Mouse (Mus musculus): Measurements from ENCODE around the gene Xpo6. TPM values are rescaled to one million over a fixed set of nuclear protein-coding genes. Genes with fewer than 3 reads are reported as not detected.

Xpo6 gene
- polyA plus RNA-seq, 1 experiment from 2014 or later, result 51.2 TPM

DNA sequence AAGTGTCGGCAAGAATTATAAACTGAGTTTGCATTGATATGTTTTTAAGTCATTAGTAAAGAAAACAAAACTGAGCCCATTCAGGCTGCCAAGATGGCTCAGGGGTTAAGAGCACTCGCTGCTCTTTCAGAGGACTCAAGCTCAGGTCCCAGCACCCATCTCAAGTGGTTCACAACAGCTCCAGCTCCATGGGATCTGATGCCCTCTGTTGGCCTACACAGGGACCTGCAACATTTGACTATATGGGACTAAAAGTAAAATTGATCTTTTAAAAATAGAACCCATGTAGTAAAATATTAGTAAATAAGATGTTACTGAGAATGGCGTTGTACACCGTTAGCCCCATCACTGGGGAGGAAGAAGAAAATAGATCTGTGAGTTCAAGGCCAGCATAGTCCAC lies 130.0 kb downstream of the Xpo6 start:
- WGBS, result 96% methylated on average over 4 of the region's 4 CpGs
- Histone ChIP-seq H3K27me3 (replicated peaks) (no peaks in the 10 kb centered on the region), H3K27ac (replicated peaks) (no peak overlapping the region), H3K4me3 (replicated peaks) (no peak overlapping the region), H3K4me2 (no peak overlapping the region), H3K4me1 (peaks cover 7% of the 10 kb centered on the region; the same call in 1 of the 2 replicates), H3K9me3 (replicated peaks) (no peaks in the 10 kb centered on the region), H3K36me3 (no peaks in the 10 kb centered on the region), H3K9ac (replicated peaks) (no peak overlapping the region)
- ATAC-seq (ENCODE audit: low FRiP score), result no peak

DNA sequence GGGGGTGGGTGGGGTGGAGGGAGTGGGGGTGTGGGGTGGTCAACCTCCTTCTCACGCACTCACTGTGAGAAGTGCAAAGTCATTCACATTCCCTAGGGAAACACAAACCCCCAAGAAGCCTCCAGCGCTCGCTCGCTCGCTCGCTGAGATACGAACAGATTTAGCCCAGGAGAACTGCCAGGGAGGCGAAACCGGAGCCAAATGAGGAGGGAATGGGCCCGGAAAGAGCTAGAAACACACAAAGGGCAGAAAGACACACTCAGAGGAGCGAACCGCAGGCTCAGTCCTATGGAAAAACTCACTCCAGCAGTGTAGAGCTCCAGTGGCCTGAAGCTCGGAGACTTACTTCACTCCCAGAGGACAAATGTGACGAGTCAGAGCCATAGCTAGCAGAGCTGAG lies 133.5 kb downstream of the Xpo6 start:
- peak; percentile 68 for ATAC-seq (ENCODE audit: low FRiP score)
- Histone ChIP-seq H3K27me3 (replicated peaks) (no peaks in the 10 kb centered on the region), H3K4me3 (replicated peaks) (no peak overlapping the region), H3K27ac (replicated peaks) (peak overlapping the region; percentile 23), H3K9ac (replicated peaks) (no peak overlapping the region), H3K4me1 (peaks cover 15% of the 10 kb centered on the region), H3K4me2 (no peak overlapping the region), H3K36me3 (no peaks in the 10 kb centered on the region), H3K9me3 (replicated peaks) (no peaks in the 10 kb centered on the region)
- 41% methylated on average over 14 of the region's 14 CpGs for WGBS

DNA sequence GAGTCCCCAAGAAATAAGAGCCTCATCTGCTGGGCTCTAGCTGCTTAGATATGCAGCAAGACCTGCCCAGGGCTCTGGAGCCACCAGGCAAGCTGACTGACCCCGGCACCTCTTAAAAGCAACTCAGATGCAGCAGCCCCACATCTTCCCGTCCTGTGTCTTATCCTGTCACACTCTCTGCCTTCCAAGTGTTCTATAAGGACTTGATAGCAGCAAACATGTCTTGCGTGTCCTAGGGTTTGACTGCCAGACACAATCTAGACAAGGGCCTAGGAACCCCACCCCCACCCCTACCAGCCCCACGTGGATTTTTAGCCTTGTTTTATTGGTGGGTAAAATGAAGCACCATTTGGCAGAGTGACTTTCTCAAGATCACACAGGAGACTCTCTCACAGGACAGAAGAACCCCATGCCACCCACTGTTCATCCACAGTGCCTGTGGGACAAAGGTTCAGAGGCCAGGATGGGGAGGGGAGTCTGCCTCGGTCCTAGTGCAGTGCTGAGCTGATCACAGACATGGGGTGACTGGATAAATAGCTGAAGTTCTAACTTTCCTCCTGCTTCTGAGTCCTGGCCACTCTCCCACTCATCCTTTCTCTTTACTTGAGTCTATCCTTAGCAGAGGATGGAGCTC lies 134.9 kb downstream of the Xpo6 start:
- H3K9me3 ChIP-seq (replicated peaks), result no peaks in the 10 kb centered on the region
- no peaks in the 10 kb centered on the region for H3K36me3 ChIP-seq
- WGBS, result 74% methylated on average over 5 of the region's 5 CpGs
- ATAC-seq (ENCODE audit: low FRiP score), result no peak
- no peak overlapping the region for H3K9ac ChIP-seq (replicated peaks)
- peaks cover 17% of the 10 kb centered on the region for H3K4me1 ChIP-seq
- no peak overlapping the region for H3K4me3 ChIP-seq (replicated peaks)
- no peak overlapping the region for H3K4me2 ChIP-seq
- H3K27ac ChIP-seq (replicated peaks), result no peak overlapping the region
- H3K27me3 ChIP-seq (replicated peaks), result no peaks in the 10 kb centered on the region

DNA sequence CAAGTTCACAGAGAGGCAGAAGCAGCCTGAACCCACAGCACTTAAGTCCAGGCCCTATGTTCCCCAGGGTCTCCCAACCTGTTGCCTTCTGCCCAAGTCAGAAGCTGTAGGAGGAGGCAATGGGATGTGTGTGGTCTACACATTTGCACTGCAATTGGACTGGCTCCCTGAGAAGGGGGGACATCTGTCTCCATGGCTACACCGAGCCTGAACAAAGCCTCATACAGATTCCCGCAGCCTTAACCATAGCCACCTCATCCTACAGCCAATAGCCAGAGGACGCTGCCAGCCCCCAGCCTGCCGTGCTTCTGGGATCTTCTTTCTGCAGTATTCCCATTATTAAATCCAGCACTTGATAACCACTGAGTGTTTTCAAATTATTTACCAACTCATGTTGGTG lies 138.1 kb downstream of the Xpo6 start:
- no peak overlapping the region for H3K9ac ChIP-seq (replicated peaks)
- no peak for ATAC-seq (ENCODE audit: low FRiP score)
- H3K9me3 ChIP-seq (replicated peaks), result no peaks in the 10 kb centered on the region
- no peak overlapping the region for H3K4me2 ChIP-seq
- no peak overlapping the region for H3K4me3 ChIP-seq (replicated peaks)
- WGBS, result 10% methylated on average over 4 of the region's 4 CpGs
- no peaks in the 10 kb centered on the region for H3K36me3 ChIP-seq
- H3K27ac ChIP-seq (replicated peaks), result no peak overlapping the region
- peaks cover 29% of the 10 kb centered on the region for H3K4me1 ChIP-seq
- no peaks in the 10 kb centered on the region for H3K27me3 ChIP-seq (replicated peaks)

DNA sequence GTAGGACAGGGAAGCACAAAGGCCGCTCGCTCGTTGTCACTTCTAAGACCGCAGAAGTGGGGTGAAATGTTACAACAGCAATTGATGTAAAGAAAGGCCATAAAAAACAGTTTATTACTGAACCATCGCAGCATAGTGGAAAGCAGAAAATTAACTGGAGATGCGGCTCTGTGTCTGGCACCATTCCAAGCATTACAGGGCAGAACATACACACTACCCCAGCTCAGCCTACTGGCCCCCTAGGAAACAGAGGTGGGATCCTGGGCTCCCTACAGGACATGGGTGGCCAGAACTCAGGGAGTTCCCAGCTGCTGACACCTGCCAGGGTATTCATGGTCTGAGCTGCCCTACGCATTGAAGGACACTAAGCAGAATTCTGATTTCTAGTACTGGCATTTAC lies 141.4 kb downstream of the Xpo6 start:
- H3K4me3 ChIP-seq (replicated peaks), result no peak overlapping the region
- peaks cover 50% of the 10 kb centered on the region for H3K4me1 ChIP-seq
- no peak overlapping the region for H3K4me2 ChIP-seq
- ATAC-seq (ENCODE audit: low FRiP score), result peak; percentile 64; the same call in 1 of the 2 replicates
- H3K36me3 ChIP-seq, result no peaks in the 10 kb centered on the region
- no peaks in the 10 kb centered on the region for H3K9me3 ChIP-seq (replicated peaks)
- 18% methylated on average over 7 of the region's 7 CpGs for WGBS
- no peaks in the 10 kb centered on the region for H3K27me3 ChIP-seq (replicated peaks)
- no peak overlapping the region for H3K9ac ChIP-seq (replicated peaks)
- no peak overlapping the region for H3K27ac ChIP-seq (replicated peaks)

DNA sequence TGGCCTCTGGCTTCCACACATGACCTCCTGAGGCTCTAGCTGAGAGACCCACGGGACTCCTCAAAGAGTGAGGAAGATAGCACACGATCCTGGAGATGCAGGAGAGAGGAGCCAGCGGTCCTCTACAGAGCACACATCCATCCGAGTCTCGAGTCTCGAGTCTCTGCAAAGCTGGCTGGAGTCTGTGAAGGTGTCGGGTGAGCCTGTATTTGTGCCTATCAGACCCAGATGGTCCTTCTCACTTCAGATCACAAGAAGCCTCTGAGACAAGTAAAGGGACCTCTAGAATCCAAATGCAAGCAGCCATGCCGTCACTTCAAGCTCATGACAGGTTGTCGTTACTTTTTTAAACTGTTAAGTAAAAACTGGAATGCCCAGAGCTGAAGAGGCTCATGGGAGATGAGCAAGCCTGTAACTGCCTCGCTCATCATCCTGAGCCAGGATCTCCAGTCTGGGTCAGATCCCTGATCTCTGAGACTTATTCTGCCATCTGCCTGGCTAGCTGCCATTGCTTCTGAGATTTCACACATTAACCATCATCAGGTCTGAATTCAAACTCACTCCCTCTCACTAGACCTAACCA lies 142.9 kb downstream of the Xpo6 start:
- no peaks in the 10 kb centered on the region for H3K36me3 ChIP-seq
- WGBS, result 72% methylated on average over 10 of the region's 10 CpGs
- H3K4me3 ChIP-seq (replicated peaks), result no peak overlapping the region
- peaks cover 49% of the 10 kb centered on the region for H3K4me1 ChIP-seq
- no peaks in the 10 kb centered on the region for H3K27me3 ChIP-seq (replicated peaks)
- H3K4me2 ChIP-seq, result no peak overlapping the region
- ATAC-seq (ENCODE audit: low FRiP score), result no peak
- H3K9ac ChIP-seq (replicated peaks), result no peak overlapping the region
- no peaks in the 10 kb centered on the region for H3K9me3 ChIP-seq (replicated peaks)
- H3K27ac ChIP-seq (replicated peaks), result no peak overlapping the region

DNA sequence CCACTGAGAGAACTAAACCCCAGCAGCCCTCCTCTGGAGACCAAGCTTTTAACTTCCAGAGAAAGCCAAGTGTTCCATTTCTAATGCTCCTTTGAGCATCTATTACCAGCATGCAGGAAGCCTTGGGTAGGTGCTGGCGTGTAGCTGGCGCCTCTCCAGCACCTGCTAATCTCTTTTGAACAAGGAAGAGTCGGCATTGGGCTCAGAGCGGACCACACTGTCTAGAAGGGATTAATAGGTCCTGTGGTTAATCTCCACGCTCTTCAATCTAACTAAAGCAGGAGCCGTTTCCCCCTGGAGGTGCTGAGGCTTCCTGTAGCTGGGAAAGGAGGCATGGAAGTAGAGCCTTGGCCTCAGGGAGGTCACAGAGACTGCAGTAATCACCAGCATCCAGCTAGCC lies 145.7 kb downstream of the Xpo6 start:
- H3K9ac ChIP-seq (replicated peaks), result no peak overlapping the region
- no peaks in the 10 kb centered on the region for H3K9me3 ChIP-seq (replicated peaks)
- H3K4me2 ChIP-seq, result no peak overlapping the region
- no peak overlapping the region for H3K27ac ChIP-seq (replicated peaks)
- no peaks in the 10 kb centered on the region for H3K27me3 ChIP-seq (replicated peaks)
- WGBS, result 48% methylated on average over 6 of the region's 6 CpGs
- no peak for ATAC-seq (ENCODE audit: low FRiP score)
- no peaks in the 10 kb centered on the region for H3K36me3 ChIP-seq
- no peak overlapping the region for H3K4me3 ChIP-seq (replicated peaks)
- H3K4me1 ChIP-seq, result peaks cover 53% of the 10 kb centered on the region

DNA sequence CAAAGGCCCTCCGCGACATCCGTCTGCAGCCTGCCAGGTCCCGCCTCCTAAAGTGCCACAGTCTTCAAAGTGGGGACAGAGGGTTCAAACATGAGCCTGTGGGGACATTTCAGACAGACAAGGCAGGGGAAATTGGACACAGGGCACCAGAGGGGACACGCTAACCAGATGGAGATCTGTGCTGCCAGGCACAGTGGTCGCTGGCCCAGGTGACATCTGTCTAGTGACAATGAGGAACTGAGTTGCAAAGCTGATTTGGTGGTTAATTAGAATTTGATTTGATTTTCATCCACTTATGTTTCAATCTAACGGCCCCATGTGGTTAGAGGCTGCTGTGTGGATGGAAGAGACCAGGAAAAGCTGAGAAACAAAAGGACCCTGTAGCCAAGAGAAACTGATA lies 146.7 kb downstream of the Xpo6 start:
- 68% methylated on average over 7 of the region's 7 CpGs for WGBS
- H3K4me1 ChIP-seq, result peaks cover 46% of the 10 kb centered on the region
- H3K27me3 ChIP-seq (replicated peaks), result no peaks in the 10 kb centered on the region
- H3K9ac ChIP-seq (replicated peaks), result no peak overlapping the region
- no peaks in the 10 kb centered on the region for H3K36me3 ChIP-seq
- ATAC-seq (ENCODE audit: low FRiP score), result no peak
- H3K4me3 ChIP-seq (replicated peaks), result no peak overlapping the region
- H3K27ac ChIP-seq (replicated peaks), result no peak overlapping the region
- H3K9me3 ChIP-seq (replicated peaks), result no peaks in the 10 kb centered on the region
- H3K4me2 ChIP-seq, result no peak overlapping the region

DNA sequence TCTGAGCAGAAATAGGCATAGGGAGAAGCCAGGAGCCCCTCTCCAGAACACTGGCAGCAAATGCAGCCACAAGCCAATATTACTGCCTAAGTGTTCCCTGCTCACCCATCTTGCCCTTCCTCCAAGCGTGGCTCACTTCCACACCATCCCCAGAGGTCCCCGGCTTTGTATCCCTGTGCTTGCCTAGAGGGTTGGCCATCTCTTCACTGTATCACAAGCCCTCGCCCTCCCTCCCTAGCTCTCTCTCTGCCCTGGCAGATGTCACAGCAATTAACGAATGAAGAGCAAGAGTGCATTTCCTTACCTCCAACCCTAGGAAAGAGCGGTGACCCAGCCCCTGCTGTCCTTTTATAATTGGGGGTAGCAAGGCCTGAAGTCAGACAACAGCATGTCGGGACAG lies 148.4 kb downstream of the Xpo6 start:
- H3K9me3 ChIP-seq (replicated peaks), result no peaks in the 10 kb centered on the region
- H3K4me1 ChIP-seq, result peaks cover 42% of the 10 kb centered on the region
- no peak overlapping the region for H3K27ac ChIP-seq (replicated peaks)
- H3K27me3 ChIP-seq (replicated peaks), result no peaks in the 10 kb centered on the region
- H3K4me3 ChIP-seq (replicated peaks), result no peak overlapping the region
- no peak overlapping the region for H3K9ac ChIP-seq (replicated peaks)
- no peaks in the 10 kb centered on the region for H3K36me3 ChIP-seq
- ATAC-seq (ENCODE audit: low FRiP score), result no peak
- WGBS, result 33% methylated on average over 6 of the region's 6 CpGs
- no peak overlapping the region for H3K4me2 ChIP-seq

Other genes with a start within 250 kb of the Xpo6 start
- 12.9 and 14.4 TPM in 2 replicates for gene Gsg1l, start 118.1 kb downstream of the Xpo6 start, polyA plus RNA-seq (2015; fragmentation: Nextera tagmentation; extraction: Ambion mirVana)
- 143 and 182 TPM in 2 replicates for gene Sbk1, start 72.1 kb upstream of the Xpo6 start, polyA plus RNA-seq (2015; fragmentation: Nextera tagmentation; extraction: Ambion mirVana)
- gene Lat, start 169.1 kb upstream of the Xpo6 start, polyA plus RNA-seq (2015; fragmentation: Nextera tagmentation; extraction: Ambion mirVana), result 0.56 and 31.7 TPM in 2 replicates
- gene Spns1, start 176.9 kb upstream of the Xpo6 start, polyA plus RNA-seq (2015; fragmentation: Nextera tagmentation; extraction: Ambion mirVana), result 82.4 and 92.7 TPM in 2 replicates
- gene Nfatc2ip, start 196.2 kb upstream of the Xpo6 start, polyA plus RNA-seq (2015; fragmentation: Nextera tagmentation; extraction: Ambion mirVana), result 2.4 and 2.8 TPM in 2 replicates
- gene Cd19, start 214.4 kb upstream of the Xpo6 start, polyA plus RNA-seq (2015; fragmentation: Nextera tagmentation; extraction: Ambion mirVana), result 0.22 and 0.26 TPM in 2 replicates
- gene Rabep2, start 228.3 kb upstream of the Xpo6 start, polyA plus RNA-seq (2015; fragmentation: Nextera tagmentation; extraction: Ambion mirVana), result 22.2 and 22.9 TPM in 2 replicates

Data from neural tube, embryonic 15.5 days (tissue).